Comparison of ENCODE assay signal across 8 mouse cellular contexts in genomic region chr4:141598894-141599250, GRCm38 (mm10). TPM values are rescaled to one million over a fixed set of nuclear protein-coding genes. Genes with fewer than 3 reads are reported as not detected.
DNase-seq lines count a peak whose midpoint lies in the region; ATAC-seq and TF ChIP-seq lines count a peak whose summit lies in the region.
"Had no signal": no experiment of that assay in that cellular context is flagged by ENCODE, and none has a peak within 500 bp of the region (broad histone marks: within the 10 kb centered on the region; RNA-seq: fewer than 3 reads in every experiment).

No protein-coding gene starts in this region.

- WGBS in forebrain, embryonic 13.5 days, result 5% methylated on average over 9 of the region's 9 CpGs
- 2% methylated on average over 9 of the region's 9 CpGs for WGBS in liver, embryonic 11.5 days

- no peaks in the 10 kb centered on the region for H3K36me3 ChIP-seq in testis, adult 2 months (ENCODE audit: control insufficient read depth, insufficient read depth, low read length)
- H3K36me3 ChIP-seq in forebrain, embryonic 13.5 days (ENCODE audit: poor library complexity, severe bottlenecking), result peaks cover 5% of the 10 kb centered on the region; the same call in 1 of the 2 replicates
- no peaks in the 10 kb centered on the region for H3K36me3 ChIP-seq in liver, embryonic 11.5 days (ENCODE audit: control insufficient read depth, insufficient read depth, low read length)

- H3K9ac ChIP-seq in forebrain, embryonic 13.5 days, result peak overlapping the region; percentile 62
- H3K9ac ChIP-seq in liver, embryonic 11.5 days (ENCODE audit: low read depth, low read length), result peak overlapping the region; percentile 52

- peak overlapping the region; percentile 76 for H3K4me2 ChIP-seq in forebrain, embryonic 13.5 days
- H3K4me2 ChIP-seq in liver, embryonic 11.5 days, result peak overlapping the region; percentile 62

- H3K4me1 ChIP-seq in testis, adult 2 months (ENCODE audit: control insufficient read depth, insufficient read depth, low read length), result peaks cover 10% of the 10 kb centered on the region
- peaks cover 16% of the 10 kb centered on the region for H3K4me1 ChIP-seq in forebrain, embryonic 13.5 days
- peaks cover 6% of the 10 kb centered on the region; the same call in 1 of the 2 replicates for H3K4me1 ChIP-seq in liver, embryonic 11.5 days (replicated peaks; ENCODE audit: control insufficient read depth, insufficient read depth, low read length)

- H3K4me3 ChIP-seq in testis, adult 2 months (ENCODE audit: control insufficient read depth, low read depth, low read length), result peak overlapping the region; percentile 23
- peak overlapping the region; percentile 50 for H3K4me3 ChIP-seq in forebrain, embryonic 13.5 days
- H3K4me3 ChIP-seq in liver, embryonic 11.5 days (ENCODE audit: low read depth, low read length), result peak overlapping the region; percentile 54

- no peak for TF ChIP-seq POLR2A in testis, adult 2 months (IDR thresholded peaks at IDR 0.05; ENCODE audit: control insufficient read depth, low read depth, low read length)

- H3K9me3 ChIP-seq in forebrain, embryonic 13.5 days (replicated peaks), result no peaks in the 10 kb centered on the region
- no peaks in the 10 kb centered on the region for H3K9me3 ChIP-seq in liver, embryonic 11.5 days (ENCODE audit: control insufficient read depth, low read length)

- no peak for TF ChIP-seq CTCF in testis, adult 2 months (IDR thresholded peaks at IDR 0.05; ENCODE audit: control insufficient read depth, insufficient read depth, insufficient replicate concordance, low read depth, low read length)

- ATAC-seq in forebrain, embryonic 13.5 days, result no peak
- ATAC-seq in liver, embryonic 11.5 days (replicated peaks; ENCODE audit: low FRiP score), result no peak
- ATAC-seq: inflammation-experienced regulatory T-cells, adult 6 months had no signal

- peak overlapping the region; percentile 10 for H3K27ac ChIP-seq in testis, adult 2 months (ENCODE audit: control insufficient read depth, insufficient read depth, low read depth, low read length)
- no peak overlapping the region for H3K27ac ChIP-seq in forebrain, embryonic 13.5 days
- peak overlapping the region; percentile 62; the same call in 1 of the 2 replicates for H3K27ac ChIP-seq in liver, embryonic 11.5 days (ENCODE audit: low read depth, low read length)

- peaks cover 4% of the 10 kb centered on the region for H3K27me3 ChIP-seq in testis, adult 2 months (ENCODE audit: control insufficient read depth, insufficient read depth, low read length)
- peaks cover 54% of the 10 kb centered on the region for H3K27me3 ChIP-seq in forebrain, embryonic 13.5 days
- peaks cover 33% of the 10 kb centered on the region for H3K27me3 ChIP-seq in liver, embryonic 11.5 days (replicated peaks; ENCODE audit: control insufficient read depth, insufficient read depth, low read length)

- DNase-seq in testis, postnatal 14 days (ENCODE audit: low spot score), result no peak
- DNase-seq in liver, embryonic 11.5 days (ENCODE audit: low spot score), result no peak
- DNase-seq in c-Kit-positive CD71-positive TER-119-positive erythroid progenitor cells, embryonic 14.5 days (ENCODE audit: low spot score), result no peak
- DNase-seq in ovary, postnatal 14 days (ENCODE audit: low spot score), result no peak
- no peak for DNase-seq in thymus, adult 18-20 months

RNA-seq across cellular contexts. Expression of gene Fblim1, which starts 7.0 kb away (rescaled TPM):
- polyA plus RNA-seq in testis, adult 2 months (2012; rRNA removed), result 3.1 and 4.4 TPM in 2 replicates
- 11.1 and 13.9 TPM in 2 replicates for polyA plus RNA-seq in forebrain, embryonic 13.5 days (2015; fragmentation: Nextera tagmentation; extraction: Ambion mirVana)
- polyA plus RNA-seq in liver, embryonic 11.5 days (2014; fragmentation: Nextera tagmentation; extraction: Ambion mirVana), result 15.4 and 17.0 TPM in 2 replicates

RNA-seq across cellular contexts. Expression of gene Tmem82, which starts 19.6 kb away (rescaled TPM):
- polyA plus RNA-seq in testis, adult 2 months (2012; rRNA removed), result 3.5 and 3.9 TPM in 2 replicates
- polyA plus RNA-seq in forebrain, embryonic 13.5 days (2015; fragmentation: Nextera tagmentation; extraction: Ambion mirVana), result 0.17 TPM in 1 of 2 replicates, not detected in the other
- 3.3 and 3.7 TPM in 2 replicates for polyA plus RNA-seq in liver, embryonic 11.5 days (2014; fragmentation: Nextera tagmentation; extraction: Ambion mirVana)

RNA-seq across cellular contexts. Expression of gene Slc25a34, which starts 24.7 kb away (rescaled TPM):
- polyA plus RNA-seq in testis, adult 2 months (2012; rRNA removed), result 2.2 and 2.9 TPM in 2 replicates
- 0.08 and 0.13 TPM in 2 replicates for polyA plus RNA-seq in forebrain, embryonic 13.5 days (2015; fragmentation: Nextera tagmentation; extraction: Ambion mirVana)
- not detected in 2 replicates for polyA plus RNA-seq in liver, embryonic 11.5 days (2014; fragmentation: Nextera tagmentation; extraction: Ambion mirVana)
